Mouse (Mus musculus) heart, embryonic 16.5 days (tissue): Measurements from ENCODE around the gene Lama2. TPM values are rescaled to one million over a fixed set of nuclear protein-coding genes. Genes with fewer than 3 reads are reported as not detected.
"Not testable (repeated sequence)": the region's sequence is repeated elsewhere in the genome, so short reads cannot be mapped to it uniquely, and the experiment has no call there.

ENCODE experiments used
- ATAC-seq: fragments of 200-750 bp; cut with Nextera tagmentation; replicated peaks from 2 replicates; pipeline ENCODE4 v1.8.0; 2017; ENCODE audit warnings: moderate number of reproducible peaks; ENCODE audit not compliant: insufficient read depth, low FRiP score; ENCODE audit errors: extremely low read depth
- H3K27ac ChIP-seq: fragments of 300-500 bp; sonication (generic); 2 replicates; pipeline ENCODE4 v1.5.1; 2014; ENCODE audit warnings: mild to moderate bottlenecking, low read length, control low read depth, moderate library complexity
- H3K27me3 ChIP-seq: fragments of 300-500 bp; sonication (generic); 2 replicates; pipeline ENCODE4 v1.6.1; 2014; ENCODE audit warnings: low read length, mixed read lengths; ENCODE audit not compliant: control insufficient read depth, insufficient read depth
- H3K36me3 ChIP-seq: fragments of 300-500 bp; sonication (generic); 2 replicates; pipeline ENCODE4 v1.6.1; 2014; ENCODE audit not compliant: control insufficient read depth, insufficient read depth
- H3K4me1 ChIP-seq: fragments of 300-500 bp; sonication (generic); 2 replicates; pipeline ENCODE4 v1.6.1; 2014; ENCODE audit warnings: low read length, mixed read lengths; ENCODE audit not compliant: control insufficient read depth, insufficient read depth
- H3K4me2 ChIP-seq: fragments of 300-500 bp; sonication (generic); 2 replicates; pipeline ENCODE4 v1.6.1; 2014; ENCODE audit warnings: low read depth, mild to moderate bottlenecking, control low read depth, low read length
- H3K4me3 ChIP-seq: fragments of 300-500 bp; sonication (generic); 2 replicates; pipeline ENCODE4 v1.5.1; 2014; ENCODE audit warnings: mild to moderate bottlenecking, control low read depth, low read length
- H3K9ac ChIP-seq: fragments of 300-500 bp; sonication (generic); 2 replicates; pipeline ENCODE4 v1.6.1; 2014; ENCODE audit warnings: low read length, control low read depth
- H3K9me3 ChIP-seq: fragments of 300-500 bp; sonication (generic); replicated peaks from 2 replicates; pipeline ENCODE4 v1.6.1; 2016; ENCODE audit warnings: low read length; ENCODE audit not compliant: control insufficient read depth
- WGBS: fragments of 180-500 bp; shearing (Covaris S2); extraction: QIAGEN DNeasy Blood & Tissue Kit; methylation state at CpG from one replicate; pipeline ENCODE4 v1.1.7; 2014; 5-methylcytosine and 5-hydroxymethylcytosine counted together
- polyA plus RNA-seq: library from polyadenylated mRNA; unstranded; fragments of >200 nt; fragmentation: Nextera tagmentation; extraction: Ambion mirVana; gene quantifications from 2 replicates; pipeline ENCODE4 v1.2.1, GENCODE M21; 2015

Lama2 gene
- polyA plus RNA-seq, 1 experiment from 2014 or later = 20.3 TPM

GRCm38 (mm10) chr10:26948331-26948730 lies 671.2 kb downstream of the Lama2 start:
- WGBS = 36% methylated on average over 2 of the region's 2 CpGs
- ATAC-seq = no peak

GRCm38 (mm10) chr10:26939549-26939948 lies 680.0 kb downstream of the Lama2 start:
- Histone ChIP-seq H3K27me3 (no peaks in the 10 kb centered on the region), H3K4me3 (no peak overlapping the region), H3K36me3 (no peaks in the 10 kb centered on the region), H3K9ac (no peak overlapping the region), H3K9me3 (no peaks in the 10 kb centered on the region), H3K4me2 (no peak overlapping the region), H3K27ac (no peak overlapping the region), H3K4me1 (no peaks in the 10 kb centered on the region)
- 41% methylated on average over 1 of the region's 1 CpGs for WGBS
- no peak for ATAC-seq

More at GRCm38 (mm10) chr10:26948331-26948730, 671.2 kb downstream of the Lama2 start:
- H3K9me3 ChIP-seq = no peaks in the 10 kb centered on the region
- H3K4me3 ChIP-seq = no peak overlapping the region
- H3K9ac ChIP-seq = no peak overlapping the region
- no peaks in the 10 kb centered on the region for H3K36me3 ChIP-seq
- H3K4me1 ChIP-seq = no peaks in the 10 kb centered on the region
- H3K27ac ChIP-seq = no peak overlapping the region
- H3K4me2 ChIP-seq = no peak overlapping the region
- no peaks in the 10 kb centered on the region for H3K27me3 ChIP-seq

DNA sequence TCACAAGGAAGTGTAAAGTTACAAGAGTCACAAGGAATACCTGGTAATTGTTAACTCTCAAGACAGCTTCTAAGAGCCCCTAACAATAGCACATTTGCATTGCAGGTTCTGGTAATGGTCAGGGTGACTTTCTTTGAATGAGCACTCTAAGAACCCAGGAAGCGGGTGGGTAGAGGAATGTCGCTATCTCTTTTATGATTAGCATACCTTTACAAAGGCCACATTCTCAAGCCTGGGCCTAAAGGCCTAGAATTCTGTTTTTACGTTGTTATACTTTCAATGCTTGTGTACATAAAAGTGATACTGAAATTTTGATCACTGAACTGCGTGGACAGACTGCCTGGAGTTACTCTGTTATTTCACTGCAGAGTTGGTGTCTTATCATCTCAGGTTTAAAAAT lies 681.1 kb downstream of the Lama2 start:
- not testable (repeated sequence) for H3K9me3 ChIP-seq, H3K27me3 ChIP-seq, H3K4me3 ChIP-seq, ATAC-seq, H3K36me3 ChIP-seq, H3K4me1 ChIP-seq, H3K9ac ChIP-seq, H3K4me2 ChIP-seq, H3K27ac ChIP-seq
- WGBS = 60% methylated on average over 4 of the region's 4 CpGs

- not testable (repeated sequence) for ATAC-seq, H3K4me3 ChIP-seq
- 90% methylated on average over 6 of the region's 6 CpGs for WGBS
Observed at GRCm38 (mm10) chr10:26936056-26936455, 683.5 kb downstream of the Lama2 start.

More at GRCm38 (mm10) chr10:26936056-26936455, 683.5 kb downstream of the Lama2 start:
- not testable (repeated sequence) for H3K36me3 ChIP-seq, H3K27ac ChIP-seq, H3K4me1 ChIP-seq, H3K27me3 ChIP-seq, H3K4me2 ChIP-seq, H3K9me3 ChIP-seq, H3K9ac ChIP-seq
